Mouse (Mus musculus) MEL (cell line): ENCODE measurements at regions not wholly inside any gene's neighbourhood (a gene's known extent, or its start where the extent isn't known, plus 50 kb on each side); places are given as distances from the start of the nearest gene placed in this dataset.

Source experiments
- CTCF ChIP-seq, 3 experiments: IDR thresholded peaks in 2 of 3; conservative IDR thresholded peaks in 1 of 3; 2 replicates each; pipeline ENCODE4 v1.5.1; 2011 to 2012; ENCODE audit warnings: low read length in 3 of 3, low read depth in 2 of 3, mild to moderate bottlenecking in 2 of 3, improper control_type of control experiment in 1 of 3, inconsistent platforms in 1 of 3, mixed read lengths in 1 of 3, moderate library complexity in 1 of 3; ENCODE audit not compliant: control insufficient read depth in 1 of 3, insufficient read depth in 1 of 3, poor library complexity in 1 of 3, severe bottlenecking in 1 of 3
- ETS1 ChIP-seq: IDR thresholded peaks from 2 replicates; pipeline ENCODE4 v1.6.1; 2012; ENCODE audit warnings: low read depth, mild to moderate bottlenecking, inconsistent platforms, low read length, improper control_type of control experiment, moderate library complexity
- MXI1 ChIP-seq: IDR thresholded peaks from 2 replicates; pipeline ENCODE4 v1.6.1; 2011; ENCODE audit warnings: mild to moderate bottlenecking, low read depth, low read length, improper control_type of control experiment
- POLR2A ChIP-seq, 2 experiments: IDR thresholded peaks; 2 replicates each; pipeline ENCODE4 v1.6.1; 2011 to 2012; ENCODE audit warnings: low read length in 2 of 2, mild to moderate bottlenecking in 2 of 2, control low read depth in 1 of 2, improper control_type of control experiment in 1 of 2, low read depth in 1 of 2, moderate library complexity in 1 of 2; ENCODE audit not compliant: control insufficient read depth in 1 of 2, insufficient read depth in 1 of 2, poor library complexity in 1 of 2
- TAL1 ChIP-seq: IDR thresholded peaks from 2 replicates; pipeline ENCODE4 v1.6.1; 2012; ENCODE audit warnings: mild to moderate bottlenecking, inconsistent platforms, low read length, moderate library complexity, mixed read lengths
- TCF12 ChIP-seq: IDR thresholded peaks from 2 replicates; pipeline ENCODE4 v1.6.1; 2014; ENCODE audit warnings: low read depth, mild to moderate bottlenecking, inconsistent platforms, low read length, improper control_type of control experiment, moderate library complexity
- USF2 ChIP-seq, 2 experiments: IDR thresholded peaks; 2 replicates each; pipeline ENCODE4 v1.6.1; 2011 to 2012; ENCODE audit warnings: improper control_type of control experiment in 2 of 2, low read length in 2 of 2, borderline replicate concordance in 1 of 2, inconsistent platforms in 1 of 2, low read depth in 1 of 2, mild to moderate bottlenecking in 1 of 2; ENCODE audit not compliant: insufficient read depth in 1 of 2

DNA sequence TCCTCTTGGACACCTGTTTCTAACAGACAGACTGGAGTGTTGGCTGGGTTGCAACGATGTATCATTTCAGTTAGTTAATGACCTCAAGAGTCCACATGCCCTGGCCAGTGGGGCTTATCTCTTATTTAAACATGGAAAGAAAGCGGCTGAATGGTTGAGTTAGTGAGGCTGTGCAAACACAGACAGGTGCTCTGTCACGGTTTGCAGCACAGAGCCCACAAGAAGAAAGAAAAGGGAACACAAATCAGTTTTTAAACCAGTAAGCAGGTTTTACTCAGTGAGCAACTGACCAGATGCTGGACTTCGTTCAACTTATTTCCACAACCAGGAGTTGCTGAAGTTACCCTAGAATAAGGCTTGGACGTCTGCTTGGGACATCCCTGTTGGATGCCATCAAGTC, 86.3 kb downstream of the Qrsl1 start:
- TF ChIP-seq POLR2A (IDR thresholded peaks at IDR 0.05; ENCODE audit: control insufficient read depth in 1 of 2, insufficient read depth in 1 of 2, low read depth in 1 of 2, low read length in 2 of 2, poor library complexity in 1 of 2) (no peak), TCF12 (no peak), USF2 (IDR thresholded peaks at IDR 0.05; ENCODE audit: borderline replicate concordance in 1 of 2, insufficient read depth in 1 of 2, low read depth in 1 of 2, low read length in 2 of 2) (no peak), ETS1 (no peak), CTCF (IDR thresholded peaks at IDR 0.05 in 2 of 3, conservative IDR thresholded peaks at IDR 0.05 in 1 of 3; ENCODE audit: control insufficient read depth in 1 of 3, insufficient read depth in 1 of 3, low read depth in 2 of 3, low read length in 3 of 3, poor library complexity in 1 of 3, severe bottlenecking in 1 of 3) (no peak), MXI1 (no peak), TAL1 (no peak)
